Mouse (Mus musculus): ENCODE data around the gene Zfp704. TPM values are rescaled to one million over a fixed set of nuclear protein-coding genes. Genes with fewer than 3 reads are reported as not detected.

Zfp704 gene
- total and polyA plus RNA-seq, 2 experiments from 2014 or later = 11.3 to 68.8 TPM

DNA sequence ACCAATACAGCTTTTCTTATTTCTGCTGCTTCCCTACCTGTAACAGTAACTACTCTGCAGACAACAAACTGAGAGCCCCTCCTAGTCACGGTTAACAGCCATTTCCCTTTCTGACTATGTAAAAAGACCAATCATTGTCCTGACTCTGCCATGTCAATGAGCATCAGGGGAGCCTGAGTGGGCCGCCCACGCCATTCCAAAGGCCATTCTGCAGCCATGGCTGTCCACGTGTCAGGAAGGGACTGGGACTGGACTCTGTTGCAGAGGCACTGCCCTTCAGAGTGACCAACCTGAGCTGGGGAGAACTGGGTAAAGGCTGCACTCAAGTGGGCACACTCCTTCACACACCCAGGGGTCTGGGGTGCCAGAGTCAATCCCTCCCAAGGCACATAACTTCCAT is 127.9 kb downstream of the Zfp704 start:
- DNase-seq (ENCODE audit: low spot score) = no peak
- Histone ChIP-seq H3K4me1 (ENCODE audit: insufficient read depth, low read length) (no peaks in the 10 kb centered on the region), H3K9ac (replicated peaks; ENCODE audit: low read length, poor library complexity, severe bottlenecking) (no peak overlapping the region), H3K27me3 (ENCODE audit: insufficient read depth, low read length) (no peaks in the 10 kb centered on the region), H3K4me2 (ENCODE audit: low read depth, low read length, poor library complexity, severe bottlenecking) (no peak overlapping the region), H3K27ac (ENCODE audit: low read depth, low read length) (no peak overlapping the region), H3K9me3 (ENCODE audit: low read length) (no peaks in the 10 kb centered on the region), H3K36me3 (ENCODE audit: insufficient read depth, low read length) (no peaks in the 10 kb centered on the region), H3K4me3 (ENCODE audit: low read depth, low read length) (no peak overlapping the region)
- 82% methylated on average over 4 of the region's 4 CpGs for WGBS
- ATAC-seq (ENCODE audit: low FRiP score) = no peak
- TF ChIP-seq CTCF (IDR thresholded peaks at IDR 0.05) = no peak

DNA sequence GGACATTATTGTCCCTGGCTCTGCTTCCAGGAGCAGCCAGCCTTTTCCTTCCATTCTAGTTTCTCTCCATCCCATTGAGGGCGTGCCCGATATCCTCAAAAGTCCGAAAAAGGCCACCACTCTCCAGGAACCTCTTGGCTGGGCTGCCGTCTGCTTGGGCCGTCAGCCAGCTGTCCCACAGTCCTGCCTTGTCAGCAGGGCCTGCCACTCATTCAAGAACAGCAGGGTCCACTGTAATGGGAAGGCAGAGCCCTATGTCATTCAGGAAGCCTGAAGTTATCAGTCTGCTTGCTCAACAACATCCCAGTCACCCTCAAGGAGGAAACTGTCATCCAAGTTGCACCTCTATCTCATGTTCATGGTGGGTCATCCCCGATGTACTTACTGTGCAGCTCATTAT is 128.5 kb downstream of the Zfp704 start:
- TF ChIP-seq CTCF (IDR thresholded peaks at IDR 0.05) = no peak
- ATAC-seq (ENCODE audit: low FRiP score) (no peak), DNase-seq (ENCODE audit: low spot score) (peak; percentile 14)
- WGBS = 66% methylated on average over 6 of the region's 6 CpGs
- no peak overlapping the region for H3K27ac ChIP-seq (ENCODE audit: low read depth, low read length)
- H3K36me3 ChIP-seq (ENCODE audit: insufficient read depth, low read length) = no peaks in the 10 kb centered on the region
- H3K4me1 ChIP-seq (ENCODE audit: insufficient read depth, low read length) = no peaks in the 10 kb centered on the region
- no peaks in the 10 kb centered on the region for H3K27me3 ChIP-seq (ENCODE audit: insufficient read depth, low read length)
- H3K9ac ChIP-seq (replicated peaks; ENCODE audit: low read length, poor library complexity, severe bottlenecking) = no peak overlapping the region
- no peaks in the 10 kb centered on the region for H3K9me3 ChIP-seq (ENCODE audit: low read length)
- no peak overlapping the region for H3K4me3 ChIP-seq (ENCODE audit: low read depth, low read length)
- no peak overlapping the region for H3K4me2 ChIP-seq (ENCODE audit: low read depth, low read length, poor library complexity, severe bottlenecking)

DNA sequence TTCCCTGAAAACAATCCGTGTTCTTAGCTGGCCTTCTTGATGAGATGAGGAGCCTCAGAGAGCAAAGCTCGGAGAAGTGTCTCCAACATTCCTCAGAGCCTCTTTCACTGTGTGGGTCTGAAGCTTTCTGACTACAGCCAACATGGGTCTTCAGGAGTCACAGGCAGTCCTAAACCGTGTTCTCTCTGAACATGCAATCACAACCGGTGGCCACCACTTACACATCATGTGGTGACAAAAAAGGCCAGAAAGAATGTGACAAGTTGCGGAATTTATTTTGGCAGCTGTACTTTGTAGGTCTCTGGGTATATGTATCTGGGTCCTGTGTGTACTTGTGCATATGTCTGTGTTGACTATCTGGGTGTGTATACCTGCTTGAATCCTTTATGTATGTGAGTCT is 128.9 kb downstream of the Zfp704 start:
- 90% methylated on average over 5 of the region's 5 CpGs for WGBS
- H3K4me1 ChIP-seq (ENCODE audit: insufficient read depth, low read length) = no peaks in the 10 kb centered on the region
- no peak for ATAC-seq (ENCODE audit: low FRiP score)
- no peak overlapping the region for H3K4me2 ChIP-seq (ENCODE audit: low read depth, low read length, poor library complexity, severe bottlenecking)
- no peak overlapping the region for H3K27ac ChIP-seq (ENCODE audit: low read depth, low read length)
- TF ChIP-seq CTCF (IDR thresholded peaks at IDR 0.05) = no peak
- DNase-seq (ENCODE audit: low spot score) = no peak
- H3K4me3 ChIP-seq (ENCODE audit: low read depth, low read length) = no peak overlapping the region
- H3K9me3 ChIP-seq (ENCODE audit: low read length) = no peaks in the 10 kb centered on the region
- H3K9ac ChIP-seq (replicated peaks; ENCODE audit: low read length, poor library complexity, severe bottlenecking) = no peak overlapping the region
- no peaks in the 10 kb centered on the region for H3K27me3 ChIP-seq (ENCODE audit: insufficient read depth, low read length)
- H3K36me3 ChIP-seq (ENCODE audit: insufficient read depth, low read length) = no peaks in the 10 kb centered on the region

DNA sequence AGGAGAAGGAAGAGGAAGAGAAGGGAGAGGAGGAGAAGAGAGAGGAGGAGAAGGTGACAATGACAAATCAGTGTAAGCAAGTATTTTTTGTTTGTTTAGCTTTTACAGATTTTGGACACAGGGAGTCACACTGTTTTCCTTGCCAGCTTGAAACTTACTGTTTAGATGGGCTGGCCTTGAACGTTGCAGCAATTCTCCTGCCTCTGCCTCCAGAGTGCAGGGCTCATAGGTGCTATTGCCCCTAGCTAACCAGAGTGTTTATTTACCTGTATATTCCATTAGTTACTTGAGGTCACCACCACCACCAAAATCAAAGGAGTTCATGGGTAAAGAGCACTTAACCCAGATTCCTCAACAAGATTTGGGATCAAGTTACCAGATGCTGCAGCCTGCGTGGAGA is 132.5 kb downstream of the Zfp704 start:
- no peak overlapping the region for H3K4me2 ChIP-seq (ENCODE audit: low read depth, low read length, poor library complexity, severe bottlenecking)
- ATAC-seq (ENCODE audit: low FRiP score) = no peak
- no peak overlapping the region for H3K9ac ChIP-seq (replicated peaks; ENCODE audit: low read length, poor library complexity, severe bottlenecking)
- H3K27ac ChIP-seq (ENCODE audit: low read depth, low read length) = no peak overlapping the region
- no peak for TF ChIP-seq CTCF (IDR thresholded peaks at IDR 0.05)
- WGBS = 85% methylated on average over 2 of the region's 2 CpGs
- H3K27me3 ChIP-seq (ENCODE audit: insufficient read depth, low read length) = no peaks in the 10 kb centered on the region
- DNase-seq (ENCODE audit: low spot score) = no peak
- H3K36me3 ChIP-seq (ENCODE audit: insufficient read depth, low read length) = 0 out of 2 replicates have a peak, but pooled peaks cover 4% of the 10 kb centered on the region
- H3K9me3 ChIP-seq (ENCODE audit: low read length) = no peaks in the 10 kb centered on the region
- H3K4me3 ChIP-seq (ENCODE audit: low read depth, low read length) = no peak overlapping the region
- no peaks in the 10 kb centered on the region for H3K4me1 ChIP-seq (ENCODE audit: insufficient read depth, low read length)

DNA sequence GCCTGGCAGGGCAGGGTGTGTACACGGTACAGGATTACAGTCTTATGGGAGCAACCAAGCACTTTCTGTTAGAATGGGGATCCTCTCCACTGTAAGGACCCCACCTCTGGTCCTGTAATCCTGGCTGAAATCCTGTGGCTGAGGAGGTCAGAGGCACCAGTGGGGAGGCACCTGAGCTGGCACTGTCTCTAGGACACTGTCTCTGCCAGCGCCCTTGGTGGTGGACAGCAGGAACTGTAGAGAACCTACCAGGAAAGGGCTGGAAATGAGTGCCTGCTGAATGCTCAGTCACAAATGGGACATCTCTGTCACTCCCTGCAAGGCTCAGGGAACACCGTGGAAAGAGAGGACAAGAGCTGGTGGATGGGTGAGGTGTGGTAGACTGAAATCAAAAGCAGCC is 133.5 kb downstream of the Zfp704 start:
- H3K36me3 ChIP-seq (ENCODE audit: insufficient read depth, low read length) = 0 out of 2 replicates have a peak, but pooled peaks cover 4% of the 10 kb centered on the region
- 97% methylated on average over 3 of the region's 3 CpGs for WGBS
- ATAC-seq (ENCODE audit: low FRiP score) (no peak), DNase-seq (ENCODE audit: low spot score) (no peak)
- no peak overlapping the region for H3K9ac ChIP-seq (replicated peaks; ENCODE audit: low read length, poor library complexity, severe bottlenecking)
- no peaks in the 10 kb centered on the region for H3K9me3 ChIP-seq (ENCODE audit: low read length)
- no peak overlapping the region for H3K4me3 ChIP-seq (ENCODE audit: low read depth, low read length)
- H3K27me3 ChIP-seq (ENCODE audit: insufficient read depth, low read length) = no peaks in the 10 kb centered on the region
- TF ChIP-seq CTCF (IDR thresholded peaks at IDR 0.05) = no peak
- H3K4me2 ChIP-seq (ENCODE audit: low read depth, low read length, poor library complexity, severe bottlenecking) = no peak overlapping the region
- H3K27ac ChIP-seq (ENCODE audit: low read depth, low read length) = no peak overlapping the region
- no peaks in the 10 kb centered on the region for H3K4me1 ChIP-seq (ENCODE audit: insufficient read depth, low read length)

- Histone ChIP-seq H3K9me3 (ENCODE audit: low read length) (no peaks in the 10 kb centered on the region), H3K9ac (replicated peaks; ENCODE audit: low read length, poor library complexity, severe bottlenecking) (no peak overlapping the region), H3K4me1 (ENCODE audit: insufficient read depth, low read length) (no peaks in the 10 kb centered on the region), H3K27me3 (ENCODE audit: insufficient read depth, low read length) (no peaks in the 10 kb centered on the region), H3K4me2 (ENCODE audit: low read depth, low read length, poor library complexity, severe bottlenecking) (no peak overlapping the region), H3K27ac (ENCODE audit: low read depth, low read length) (no peak overlapping the region), H3K36me3 (ENCODE audit: insufficient read depth, low read length) (peaks cover 8% of the 10 kb centered on the region; the same call in 1 of the 2 replicates), H3K4me3 (ENCODE audit: low read depth, low read length) (no peak overlapping the region)
- WGBS = 95% methylated on average over 5 of the region's 5 CpGs
- no peak for TF ChIP-seq CTCF (IDR thresholded peaks at IDR 0.05)
- DNase-seq (ENCODE audit: low spot score) (no peak), ATAC-seq (ENCODE audit: low FRiP score) (no peak)
These were observed 134.4 kb downstream of the Zfp704 start for GRCm38 (mm10) chr3:9475501-9475900.

All from midbrain, postnatal 0 days (tissue).